Mouse (Mus musculus): ENCODE results near the gene Cdkl3. TPM values are rescaled to one million over a fixed set of nuclear protein-coding genes. Genes with fewer than 3 reads are reported as not detected.

Gene Cdkl3
- total and polyA plus RNA-seq, 2 experiments from 2014 or later, result 23.8 to 53.2 TPM

DNA sequence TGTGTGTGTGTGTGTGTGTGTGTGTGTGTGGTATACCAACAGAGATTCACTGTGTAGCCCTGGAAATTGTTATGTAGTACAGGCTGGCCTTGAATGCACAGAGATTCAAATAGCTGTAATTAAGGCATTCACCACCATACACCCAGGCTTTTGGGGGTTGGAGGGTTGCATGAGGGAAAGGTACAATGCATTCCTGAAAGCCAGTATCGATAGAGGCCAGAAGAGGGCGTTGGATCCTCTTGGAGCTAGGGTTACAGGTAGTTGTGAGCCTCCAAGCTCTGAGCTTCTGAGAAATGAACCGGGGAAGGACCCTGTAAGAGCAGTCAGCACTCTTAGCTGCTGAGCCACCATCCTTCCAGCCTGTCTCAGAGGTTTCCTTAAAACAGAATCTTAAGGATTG lies 125.2 kb downstream of the Cdkl3 start:
- H3K27ac ChIP-seq (ENCODE audit: low read depth, low read length), result peak overlapping the region; percentile 43; the same call in 1 of the 2 replicates
- DNase-seq (ENCODE audit: low spot score), result peak; percentile 17
- H3K4me2 ChIP-seq (ENCODE audit: low read depth, low read length, poor library complexity, severe bottlenecking), result no peak overlapping the region
- H3K4me1 ChIP-seq (ENCODE audit: insufficient read depth, low read length), result no peaks in the 10 kb centered on the region
- no peak overlapping the region for H3K4me3 ChIP-seq (ENCODE audit: low read depth, low read length)
- H3K9me3 ChIP-seq (ENCODE audit: low read length), result no peaks in the 10 kb centered on the region
- no peak for ATAC-seq (ENCODE audit: low FRiP score)
- 37% methylated on average over 3 of the region's 3 CpGs for WGBS
- TF ChIP-seq CTCF (IDR thresholded peaks at IDR 0.05), result peak; percentile 41
- peaks cover 6% of the 10 kb centered on the region; the same call in 1 of the 2 replicates for H3K36me3 ChIP-seq (ENCODE audit: insufficient read depth, low read length)
- H3K27me3 ChIP-seq (ENCODE audit: insufficient read depth, low read length), result no peaks in the 10 kb centered on the region
- no peak overlapping the region for H3K9ac ChIP-seq (replicated peaks; ENCODE audit: low read length, poor library complexity, severe bottlenecking)

DNA sequence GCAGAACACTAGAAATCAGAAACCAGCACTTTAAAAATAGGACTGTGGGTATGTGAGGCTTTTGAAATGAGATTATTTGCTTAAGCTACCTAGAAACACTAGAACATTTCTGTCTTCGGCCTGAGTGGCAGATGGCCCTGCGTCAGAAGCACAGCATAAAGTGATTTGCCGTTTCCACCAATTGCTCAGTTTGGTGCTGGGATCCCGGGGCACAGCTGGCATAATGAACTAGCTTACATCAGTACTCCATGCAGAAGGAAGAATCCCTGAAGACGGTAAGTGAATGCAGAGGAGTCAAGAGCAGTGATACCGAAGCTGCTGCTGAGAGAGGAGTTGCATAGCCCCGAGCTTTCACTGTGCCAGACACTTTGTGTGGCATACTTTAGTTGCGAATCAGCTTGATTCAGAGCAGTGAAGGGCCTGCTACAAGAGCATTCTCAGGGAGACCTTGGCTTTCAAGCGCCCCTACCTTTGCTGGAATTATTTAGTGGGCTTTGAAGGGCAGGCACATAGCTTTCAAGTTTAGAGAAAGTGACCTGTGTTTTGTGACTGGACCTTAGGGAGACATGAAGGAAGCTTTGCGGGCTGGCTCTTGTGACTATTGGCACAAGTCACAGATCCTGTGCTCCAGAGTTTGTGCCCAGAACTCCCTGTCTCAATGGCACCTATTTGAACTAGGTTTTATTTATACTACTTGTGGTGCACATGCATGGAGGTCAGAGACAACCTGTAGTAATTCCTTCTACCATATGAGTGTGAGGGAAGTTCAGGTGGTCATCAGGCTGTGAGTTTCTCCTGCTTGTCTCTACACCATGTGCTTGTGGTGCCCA lies 125.8 kb downstream of the Cdkl3 start:
- WGBS, result 65% methylated on average over 10 of the region's 10 CpGs
- Histone ChIP-seq H3K27me3 (ENCODE audit: insufficient read depth, low read length) (no peaks in the 10 kb centered on the region), H3K9me3 (ENCODE audit: low read length) (no peaks in the 10 kb centered on the region), H3K9ac (replicated peaks; ENCODE audit: low read length, poor library complexity, severe bottlenecking) (no peak overlapping the region), H3K4me3 (ENCODE audit: low read depth, low read length) (no peak overlapping the region), H3K4me1 (ENCODE audit: insufficient read depth, low read length) (no peaks in the 10 kb centered on the region), H3K36me3 (ENCODE audit: insufficient read depth, low read length) (no peaks in the 10 kb centered on the region), H3K27ac (ENCODE audit: low read depth, low read length) (peak overlapping the region; percentile 43; the same call in 1 of the 2 replicates), H3K4me2 (ENCODE audit: low read depth, low read length, poor library complexity, severe bottlenecking) (no peak overlapping the region)
- peak; percentile 40 for DNase-seq (ENCODE audit: low spot score)
- ATAC-seq (ENCODE audit: low FRiP score), result no peak
- no peak for TF ChIP-seq CTCF (IDR thresholded peaks at IDR 0.05)

DNA sequence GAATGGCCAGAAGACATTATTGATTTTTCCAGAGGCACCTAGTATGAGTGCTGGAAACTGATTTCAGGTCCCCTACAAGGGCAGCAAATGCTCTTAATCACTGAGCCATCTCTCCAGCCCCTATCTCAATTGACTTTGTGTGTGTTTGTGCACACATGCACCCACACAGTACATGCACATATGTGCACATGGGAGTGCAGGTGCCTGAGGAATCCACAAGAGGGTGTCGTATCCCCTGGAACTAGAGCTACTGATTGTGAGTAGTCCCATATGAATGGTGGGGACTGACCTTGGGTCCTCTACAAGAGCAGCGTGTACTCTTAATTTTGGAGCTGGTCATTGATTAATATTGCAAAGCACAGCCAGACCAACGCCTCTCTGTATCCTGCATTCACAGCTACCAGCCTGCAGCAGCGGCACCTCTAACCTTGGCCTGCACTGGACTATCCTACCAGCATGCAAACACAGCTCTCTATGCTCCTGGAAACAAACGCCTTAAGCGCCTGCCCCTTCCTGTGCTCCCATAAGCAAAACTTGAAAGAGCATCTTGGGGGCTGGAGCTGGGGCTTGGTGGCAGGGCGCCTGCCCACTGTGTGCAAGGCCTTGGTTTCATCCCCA lies 126.5 kb downstream of the Cdkl3 start:
- TF ChIP-seq CTCF (IDR thresholded peaks at IDR 0.05), result peak; percentile 36
- H3K4me2 ChIP-seq (ENCODE audit: low read depth, low read length, poor library complexity, severe bottlenecking), result no peak overlapping the region
- no peaks in the 10 kb centered on the region for H3K27me3 ChIP-seq (ENCODE audit: insufficient read depth, low read length)
- ATAC-seq (ENCODE audit: low FRiP score), result no peak
- H3K36me3 ChIP-seq (ENCODE audit: insufficient read depth, low read length), result no peaks in the 10 kb centered on the region
- H3K9me3 ChIP-seq (ENCODE audit: low read length), result 0 out of 2 replicates have a peak, but pooled peaks cover 2% of the 10 kb centered on the region
- DNase-seq (ENCODE audit: low spot score), result no peak
- no peaks in the 10 kb centered on the region for H3K4me1 ChIP-seq (ENCODE audit: insufficient read depth, low read length)
- WGBS, result 81% methylated on average over 7 of the region's 7 CpGs
- no peak overlapping the region for H3K9ac ChIP-seq (replicated peaks; ENCODE audit: low read length, poor library complexity, severe bottlenecking)
- no peak overlapping the region for H3K4me3 ChIP-seq (ENCODE audit: low read depth, low read length)
- H3K27ac ChIP-seq (ENCODE audit: low read depth, low read length), result no peak overlapping the region

Small RNA genes within 50 kb of the gene (microRNA-seq; reads per million reads assigned to microRNA genes)
- gene Gm24157 (ENCODE audit: borderline number of aligned reads) (not detected), gene Mir3061 (ENCODE audit: borderline number of aligned reads) (53.3 reads per million, percentile 37 among the genes with 10 or more reads in this experiment)

Other genes with a start within 250 kb of the Cdkl3 start
- 15.9 and 16.7 TPM in 2 replicates for gene Sec24a, start 240.6 kb upstream of the Cdkl3 start, total RNA-seq (2014; rRNA removed)
- gene Sec24a, start 240.6 kb upstream of the Cdkl3 start, polyA plus RNA-seq (2015; fragmentation: Nextera tagmentation; extraction: Ambion mirVana), result 10.5 and 12.5 TPM in 2 replicates
- gene Sar1b, start 240.5 kb upstream of the Cdkl3 start, total RNA-seq (2014; rRNA removed), result 115 TPM in 2 replicates
- 230 and 239 TPM in 2 replicates for gene Sar1b, start 240.5 kb upstream of the Cdkl3 start, polyA plus RNA-seq (2015; fragmentation: Nextera tagmentation; extraction: Ambion mirVana)
- gene Jade2, start 146.6 kb upstream of the Cdkl3 start, total RNA-seq (2014; rRNA removed), result 3.6 and 3.7 TPM in 2 replicates
- gene Jade2, start 146.6 kb upstream of the Cdkl3 start, polyA plus RNA-seq (2015; fragmentation: Nextera tagmentation; extraction: Ambion mirVana), result 0.95 and 0.98 TPM in 2 replicates
- gene Cdkn2aipnl, start 36.6 kb upstream of the Cdkl3 start, total RNA-seq (2014; rRNA removed), result 97.7 and 99.1 TPM in 2 replicates
- 124 and 128 TPM in 2 replicates for gene Cdkn2aipnl, start 36.6 kb upstream of the Cdkl3 start, polyA plus RNA-seq (2015; fragmentation: Nextera tagmentation; extraction: Ambion mirVana)
- gene Ube2b, start 3.5 kb upstream of the Cdkl3 start, total RNA-seq (2014; rRNA removed), result 160 and 177 TPM in 2 replicates
- 229 and 232 TPM in 2 replicates for gene Ube2b, start 3.5 kb upstream of the Cdkl3 start, polyA plus RNA-seq (2015; fragmentation: Nextera tagmentation; extraction: Ambion mirVana)
- 141 and 143 TPM in 2 replicates for gene Ppp2ca, start 94.5 kb downstream of the Cdkl3 start, total RNA-seq (2014; rRNA removed)
- 107 and 114 TPM in 2 replicates for gene Ppp2ca, start 94.5 kb downstream of the Cdkl3 start, polyA plus RNA-seq (2015; fragmentation: Nextera tagmentation; extraction: Ambion mirVana)
- not detected in 2 replicates for gene Olfr1373, start 141.3 kb downstream of the Cdkl3 start, total RNA-seq (2014; rRNA removed)
- gene Olfr1373, start 141.3 kb downstream of the Cdkl3 start, polyA plus RNA-seq (2015; fragmentation: Nextera tagmentation; extraction: Ambion mirVana), result not detected in 2 replicates
- not detected in 2 replicates for gene Olfr1371, start 209.8 kb downstream of the Cdkl3 start, total RNA-seq (2014; rRNA removed)
- gene Olfr1371, start 209.8 kb downstream of the Cdkl3 start, polyA plus RNA-seq (2015; fragmentation: Nextera tagmentation; extraction: Ambion mirVana), result not detected in 2 replicates
- gene Skp1a, start 227.8 kb downstream of the Cdkl3 start, total RNA-seq (2014; rRNA removed), result 466 and 613 TPM in 2 replicates
- 1,145 and 1,185 TPM in 2 replicates for gene Skp1a, start 227.8 kb downstream of the Cdkl3 start, polyA plus RNA-seq (2015; fragmentation: Nextera tagmentation; extraction: Ambion mirVana)